Mouse (Mus musculus) gastrocnemius, postnatal 25 days (tissue): ENCODE measurements around the gene Ipo5. TPM values are rescaled to one million over a fixed set of nuclear protein-coding genes. Genes with fewer than 3 reads are reported as not detected.

Experiments used
- DNase-seq: peaks from one replicate; pipeline ENCODE4 v3.0.0; 2022
- long read RNA-seq, 2 experiments: library from polyadenylated mRNA; stranded (forward); transcript quantifications; one replicate each; pipeline ENCODE4 v2.0.0; 2021
- total RNA-seq, 2 experiments: library from RNA; stranded (reverse); gene quantifications; 1 replicate in 1 of 2; 2 replicates in 1 of 2; pipeline ENCODE4 v1.2.3; 2021

Ipo5 gene
- 10 to 100 TPM; 96.2 to 99.5 TPM for total RNA-seq
- long read RNA-seq, experiment 1, full-length matches to known transcripts = 18 of 38 reads
- long read RNA-seq, experiment 1, partial matches to known transcripts = 10 of 38 reads
- long read RNA-seq, experiment 1, other reads (novel, unspliced or antisense) = 10 of 38 reads
- long read RNA-seq, experiment 2, full-length matches to known transcripts = 43 of 81 reads
- long read RNA-seq, experiment 2, partial matches to known transcripts = 24 of 81 reads
- long read RNA-seq, experiment 2, other reads (novel, unspliced or antisense) = 14 of 81 reads

DNA sequence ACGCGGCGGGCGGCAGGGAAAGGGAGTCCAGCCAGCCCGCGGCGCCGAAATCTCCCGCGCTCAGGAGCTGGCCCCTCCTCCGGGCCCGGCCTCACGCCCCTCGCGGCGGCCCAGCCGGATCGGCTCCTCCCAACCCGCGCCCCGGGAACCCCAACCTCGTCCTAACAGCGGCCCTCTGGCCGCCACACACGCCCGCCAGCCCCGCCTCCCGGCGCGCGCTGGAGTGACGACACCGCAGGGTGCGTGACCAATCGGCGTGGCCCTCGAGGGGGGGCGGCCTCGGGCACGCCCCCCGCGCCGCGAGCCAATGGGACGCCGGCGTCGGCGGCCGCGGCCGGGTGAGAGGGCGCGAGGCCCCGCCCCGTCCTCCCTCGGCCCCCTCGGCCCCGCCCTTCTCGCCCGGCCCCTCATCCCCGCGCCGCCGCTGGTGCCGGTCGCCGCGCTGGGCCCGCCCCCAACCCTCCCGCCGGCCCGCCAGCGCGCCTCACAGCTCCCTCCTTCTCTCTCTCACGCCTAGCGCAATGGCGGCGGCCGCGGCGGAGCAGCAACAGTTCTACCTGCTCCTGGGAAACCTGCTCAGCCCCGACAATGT lies at the start of gene Ipo5:
Ipo5 (plus strand) TSS at position 492 of the 592 bp plus-strand sequence.
- peak; percentile 97 for DNase-seq

DNA sequence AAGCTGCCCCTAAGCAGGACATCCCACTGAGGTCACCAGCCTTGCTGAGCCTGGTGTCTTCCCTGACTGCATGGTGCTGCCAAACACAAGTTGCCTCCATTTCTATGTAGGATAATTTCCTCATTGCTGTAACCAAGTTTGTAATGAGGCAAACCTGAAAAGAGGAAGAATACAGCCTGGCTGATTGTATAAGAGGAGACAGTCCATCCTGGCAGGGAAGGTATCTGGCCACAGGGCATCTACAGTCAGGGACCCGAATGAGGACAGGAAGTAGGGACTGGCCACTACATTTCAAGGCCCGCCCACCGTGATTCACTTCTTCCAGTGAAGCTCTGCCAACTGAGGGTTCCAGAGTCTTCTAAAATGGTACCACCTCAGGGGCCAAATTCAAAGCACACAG lies 47.8 kb upstream of the Ipo5 start:
- DNase-seq = no peak

DNA sequence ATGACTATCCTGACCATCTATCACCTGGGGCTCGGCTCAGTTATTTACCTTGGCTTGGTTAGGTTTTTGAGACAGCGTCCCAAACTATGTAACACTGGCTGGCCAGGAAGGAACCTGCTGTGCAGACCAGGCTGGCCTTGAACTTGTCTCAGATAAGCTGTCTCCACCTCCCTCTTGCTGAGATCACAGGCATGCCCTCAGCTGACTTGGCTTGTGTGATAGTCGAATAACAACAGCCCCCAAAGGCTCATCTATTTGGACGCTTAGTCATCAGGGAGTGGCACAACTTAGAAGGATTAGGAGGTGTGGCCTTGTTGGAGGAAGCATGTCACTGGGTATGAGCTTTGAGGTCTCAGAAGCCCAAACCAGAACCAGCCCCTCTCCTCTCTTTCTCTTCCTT lies 46.1 kb upstream of the Ipo5 start:
- DNase-seq = no peak

DNA sequence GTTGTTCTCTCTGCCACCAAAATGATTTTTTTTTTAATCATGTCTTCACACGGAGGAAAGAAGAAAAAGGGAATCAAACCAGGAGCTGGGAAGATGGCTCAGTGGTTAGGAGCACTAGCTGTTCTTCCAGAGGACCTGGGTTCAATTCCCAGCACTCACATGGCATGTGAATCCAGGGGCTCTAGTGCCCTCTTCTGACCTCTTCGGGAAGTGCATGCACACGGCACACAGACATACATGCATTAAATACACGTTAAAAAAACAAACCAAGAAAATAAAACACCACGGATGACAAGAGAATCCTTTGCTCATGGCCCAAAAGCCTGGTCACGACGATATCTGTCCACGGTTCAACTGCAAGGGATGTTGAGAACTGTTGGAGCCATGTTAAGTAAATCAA lies 44.5 kb upstream of the Ipo5 start:
- no peak for DNase-seq

DNA sequence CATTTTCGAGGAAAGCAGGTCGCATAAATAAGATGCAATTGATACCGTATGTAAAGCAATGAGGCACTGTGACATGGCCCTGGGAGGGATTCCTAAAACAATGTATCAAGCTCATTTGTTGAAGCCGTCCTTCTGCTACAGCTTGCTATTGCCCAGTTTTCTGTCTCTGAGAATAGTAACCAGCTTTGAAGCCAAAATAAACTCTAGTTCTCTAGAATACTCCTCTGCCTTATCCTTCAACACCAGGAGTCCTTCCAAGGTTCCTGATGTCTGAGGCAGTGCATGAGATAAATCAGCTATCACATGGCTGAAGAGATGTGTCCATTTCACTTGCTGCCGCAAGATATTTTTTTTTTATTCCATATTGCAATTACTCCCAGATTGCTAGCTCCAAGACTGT lies 43.9 kb upstream of the Ipo5 start:
- no peak for DNase-seq

- DNase-seq = peak; percentile 12
Measured at GRCm38 (mm10) chr14:120868494-120868893, 42.5 kb upstream of the Ipo5 start.

GRCm38 (mm10) chr14:120870736-120871135 lies 40.3 kb upstream of the Ipo5 start:
- DNase-seq = no peak

- DNase-seq = no peak
Measured at GRCm38 (mm10) chr14:120874397-120874796, 36.6 kb upstream of the Ipo5 start.

DNA sequence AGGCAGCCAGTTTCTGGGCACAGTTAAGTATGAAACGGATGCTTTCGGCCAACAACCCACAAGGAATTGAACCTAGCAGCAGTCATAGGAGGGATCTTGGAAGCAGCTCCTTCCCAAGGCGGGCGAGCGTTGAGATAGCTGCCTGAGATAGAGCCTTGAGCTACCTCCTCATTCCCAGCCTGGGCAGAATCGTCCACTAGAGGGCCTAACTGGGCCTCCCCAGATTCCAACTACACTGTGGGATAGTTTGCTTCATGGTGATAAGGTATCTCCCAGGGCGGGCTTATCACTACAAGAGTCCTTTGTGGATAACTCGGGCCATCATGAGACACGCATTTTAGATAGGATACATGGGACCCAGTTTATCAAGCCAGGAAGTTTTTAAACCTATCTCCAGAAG lies 35.9 kb upstream of the Ipo5 start:
- DNase-seq = no peak

- no peak for DNase-seq
Measured at GRCm38 (mm10) chr14:120875811-120876388, 35.1 kb upstream of the Ipo5 start.

DNA sequence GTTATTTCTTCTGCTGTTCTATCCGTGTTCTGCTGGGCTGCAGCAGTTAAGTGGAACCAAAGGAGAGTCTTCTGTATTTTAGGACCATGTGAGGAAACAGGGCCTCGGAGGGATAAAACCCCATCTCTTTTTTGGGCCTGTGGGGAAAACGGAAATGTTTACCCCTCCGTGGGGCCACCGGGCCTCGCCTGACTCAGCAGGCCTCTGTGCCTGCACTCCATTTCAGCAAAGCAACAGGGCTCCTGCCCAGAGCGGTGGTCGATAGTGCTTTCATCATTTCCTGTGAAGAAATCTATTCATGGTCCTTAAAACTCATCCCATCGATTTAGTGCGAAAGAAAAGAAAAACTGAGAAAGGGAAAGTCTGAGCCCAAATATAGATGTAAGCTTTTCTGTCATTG lies 33.9 kb upstream of the Ipo5 start:
- no peak for DNase-seq

GRCm38 (mm10) chr14:120879026-120879425 lies 32.0 kb upstream of the Ipo5 start:
- DNase-seq = no peak

DNA sequence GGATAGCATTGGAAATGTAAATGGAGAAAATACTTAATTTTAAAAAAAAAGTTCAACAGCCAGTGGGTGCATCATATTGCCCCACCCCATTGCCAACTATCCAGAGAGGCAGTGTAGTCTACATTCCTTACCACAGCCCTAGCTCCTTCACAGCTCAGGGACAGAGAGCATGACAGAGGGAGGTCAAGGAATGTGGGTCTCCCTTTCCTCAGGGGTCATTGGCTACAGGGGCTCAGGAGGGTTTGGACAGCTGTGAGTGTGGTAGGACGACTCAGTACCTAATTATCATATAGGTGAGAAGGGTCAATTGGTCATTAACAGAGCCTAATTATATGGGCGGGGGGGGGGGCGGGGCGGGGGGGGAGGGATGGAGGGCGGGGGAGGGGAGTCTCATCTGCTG lies 30.4 kb upstream of the Ipo5 start:
- no peak for DNase-seq

GRCm38 (mm10) chr14:120881054-120881453 lies 30.0 kb upstream of the Ipo5 start:
- no peak for DNase-seq

DNA sequence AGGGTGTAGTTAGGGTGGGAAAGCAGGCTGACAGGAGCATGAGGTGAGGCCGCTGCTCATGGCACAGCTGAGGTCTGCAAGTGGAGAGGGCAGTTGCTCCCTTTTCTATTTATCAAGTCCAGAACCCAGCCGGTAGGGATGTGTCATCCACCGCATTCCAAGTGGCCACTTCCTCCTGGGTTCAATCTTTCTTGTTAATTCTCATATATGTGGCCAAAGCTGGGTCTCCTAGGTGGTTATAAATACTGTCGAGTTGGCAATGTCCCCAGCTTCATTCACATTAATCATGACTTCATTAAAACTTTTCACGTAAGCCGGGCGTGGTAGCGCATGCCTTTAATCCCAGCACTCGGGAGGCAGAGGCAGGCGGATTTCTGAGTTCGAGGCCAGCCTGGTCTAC lies 22.3 kb upstream of the Ipo5 start:
- no peak for DNase-seq

DNA sequence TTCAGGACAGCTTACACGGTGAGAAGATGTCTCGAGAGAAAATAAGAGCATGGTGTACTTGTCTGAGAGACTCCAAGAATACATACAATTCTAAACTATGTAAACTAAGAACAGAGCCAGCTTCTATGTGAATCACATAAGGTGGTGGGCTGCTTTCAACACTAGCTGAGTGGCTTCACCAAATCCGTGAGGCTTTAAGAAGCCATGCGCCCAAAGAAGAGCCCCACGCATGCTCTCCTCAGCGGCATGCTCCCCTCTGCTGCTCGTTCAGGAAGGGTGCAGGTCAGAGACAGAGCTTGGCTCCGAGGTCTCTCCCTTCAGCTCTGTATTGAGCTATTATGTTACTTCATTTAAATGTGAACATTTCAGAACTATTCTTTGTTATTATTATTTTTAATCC lies 18.7 kb upstream of the Ipo5 start:
- DNase-seq = no peak

- no peak for DNase-seq
Measured at GRCm38 (mm10) chr14:120896613-120897012, 14.4 kb upstream of the Ipo5 start.

DNA sequence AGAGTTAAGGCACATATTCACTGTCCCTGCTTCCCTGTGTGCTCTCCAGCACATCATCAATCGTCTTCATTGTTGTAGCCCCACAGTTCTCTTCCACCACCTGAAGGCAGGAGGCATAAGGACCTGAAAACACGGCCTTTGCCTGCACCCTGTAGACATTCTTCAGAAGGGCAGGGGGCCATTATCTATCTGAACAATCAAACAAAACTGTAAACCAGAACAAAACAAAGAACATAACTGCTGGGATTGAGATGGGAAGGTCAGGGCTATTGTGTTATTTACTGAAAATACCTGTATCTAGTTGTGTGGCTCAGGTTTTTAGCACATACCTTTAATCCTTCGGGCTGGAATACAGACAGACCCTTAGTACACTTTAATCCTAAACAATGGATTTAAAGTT lies 12.1 kb upstream of the Ipo5 start:
- DNase-seq = no peak

DNA sequence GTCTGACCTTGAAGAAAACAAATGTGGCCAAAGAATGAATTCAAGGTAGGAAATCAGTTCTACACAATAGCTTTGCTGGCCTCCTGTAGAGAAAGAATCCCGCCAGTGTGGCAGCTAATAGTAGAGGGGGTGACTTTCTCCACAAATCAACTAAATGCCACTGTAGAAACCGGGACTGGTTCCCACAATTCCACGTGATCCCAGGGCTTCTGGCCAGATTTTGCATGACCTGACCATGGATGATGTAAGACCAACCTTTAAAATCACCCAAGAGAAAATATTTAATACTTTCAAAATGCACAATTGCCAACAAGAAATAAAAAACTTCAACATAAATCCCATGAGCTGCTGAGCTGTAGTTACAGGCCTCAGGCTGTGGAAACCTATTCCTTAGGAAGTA lies 1.6 kb upstream of the Ipo5 start:
- DNase-seq = no peak

GRCm38 (mm10) chr14:120910320-120910719 lies 704 bp upstream of the Ipo5 start:
- DNase-seq = no peak

DNA sequence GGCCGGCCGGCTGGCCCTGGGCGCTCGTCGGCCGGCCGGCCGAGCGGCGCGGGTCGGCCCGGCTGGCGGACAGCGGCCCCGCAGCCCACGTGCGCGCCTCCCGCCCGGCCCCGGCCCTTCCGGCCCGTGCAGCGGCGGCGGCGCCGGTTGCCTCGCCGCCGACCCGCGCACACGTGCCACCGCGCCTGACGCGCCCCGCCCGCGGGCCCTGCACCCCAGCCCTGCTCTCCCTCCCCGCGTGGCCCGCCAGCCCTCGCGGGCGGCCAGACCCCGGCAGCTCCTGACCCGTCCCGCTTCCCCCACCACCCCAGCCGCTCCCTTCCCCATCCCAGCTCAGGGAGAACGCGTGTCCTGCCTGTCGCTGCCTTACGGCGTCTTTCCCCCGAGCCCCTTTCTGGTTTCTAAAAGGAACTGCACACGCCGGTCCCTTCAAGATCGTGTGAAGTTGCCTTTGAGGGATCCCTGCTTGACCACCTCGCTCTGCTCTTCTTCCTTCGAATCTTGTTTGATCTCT lies 421 bp downstream of the Ipo5 start:
- peak; percentile 47 for DNase-seq

DNA sequence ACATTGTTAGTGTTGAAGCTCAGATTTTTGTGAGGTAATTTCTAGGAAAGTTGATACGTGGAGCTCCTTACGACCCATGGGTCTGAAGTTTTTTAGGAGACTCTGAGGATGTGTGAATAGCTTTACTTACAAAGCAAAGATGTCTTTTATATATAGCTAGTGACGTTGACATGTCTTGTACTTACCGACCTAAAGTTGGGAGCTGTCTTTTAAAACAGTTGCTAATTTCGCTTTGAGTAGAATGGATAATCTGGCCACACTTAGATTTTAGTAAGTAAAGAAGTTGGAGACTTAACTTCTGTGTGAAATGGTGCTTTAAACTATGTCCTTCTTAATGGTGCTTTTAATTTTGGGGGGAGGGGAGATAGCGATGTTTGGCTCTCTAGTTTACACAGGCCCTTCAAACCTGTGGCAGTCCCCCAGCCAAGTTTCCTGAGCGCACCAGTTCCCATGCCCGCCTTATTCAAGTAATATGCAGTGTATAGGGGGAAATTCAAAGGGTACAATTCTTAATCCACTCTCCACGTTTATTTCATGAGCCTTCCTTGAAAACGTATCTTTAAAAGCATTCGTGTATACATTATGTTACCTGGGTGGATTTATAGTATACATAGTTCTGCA lies 1.2 kb downstream of the Ipo5 start:
- DNase-seq = no peak

GRCm38 (mm10) chr14:120912916-120913315 lies 1.9 kb downstream of the Ipo5 start:
- no peak for DNase-seq
